Comparison of ENCODE assay signal across 12 mouse cellular contexts in genomic region chr2:17853500-17854011, GRCm38 (mm10).
A peak's percentile ranks its signal among the peaks of the same experiment; 100 is the strongest.
DNase-seq lines count a peak whose midpoint lies in the region; ATAC-seq and TF ChIP-seq lines count a peak whose summit lies in the region.
"Had no signal": no experiment of that assay in that cellular context is flagged by ENCODE, and none has a peak within 500 bp of the region (broad histone marks: within the 10 kb centered on the region; RNA-seq: fewer than 3 reads in every experiment).

No protein-coding gene starts in this region.

- 46% methylated on average over 11 of the region's 11 CpGs for WGBS in intestine, embryonic 14.5 days
- WGBS in intestine, embryonic 15.5 days: 54% methylated on average over 11 of the region's 11 CpGs
- WGBS in forebrain, embryonic 13.5 days: 22% methylated on average over 11 of the region's 11 CpGs
- 18% methylated on average over 11 of the region's 11 CpGs for WGBS in forebrain, postnatal 0 days
- WGBS in midbrain, embryonic 14.5 days: 28% methylated on average over 11 of the region's 11 CpGs

- peak overlapping the region; percentile 40 for H3K4me2 ChIP-seq in intestine, embryonic 14.5 days (ENCODE audit: low read length)
- H3K4me2 ChIP-seq in intestine, embryonic 15.5 days (replicated peaks): no peak overlapping the region
- H3K4me2 ChIP-seq in forebrain, embryonic 13.5 days: peak overlapping the region; percentile 45
- H3K4me2 ChIP-seq in forebrain, postnatal 0 days (ENCODE audit: low read depth): no peak overlapping the region; the same call in 1 of the 2 replicates
- peak overlapping the region; percentile 47 for H3K4me2 ChIP-seq in midbrain, embryonic 14.5 days (ENCODE audit: low read length)

- peaks cover 11% of the 10 kb centered on the region; the same call in 1 of the 2 replicates for H3K4me1 ChIP-seq in intestine, embryonic 14.5 days (replicated peaks; ENCODE audit: control insufficient read depth, insufficient read depth, low read length)
- H3K4me1 ChIP-seq in intestine, embryonic 15.5 days (replicated peaks): 0 out of 2 replicates have a peak, but pooled peaks cover 3% of the 10 kb centered on the region
- H3K4me1 ChIP-seq in forebrain, embryonic 13.5 days: peaks cover 28% of the 10 kb centered on the region
- no peaks in the 10 kb centered on the region for H3K4me1 ChIP-seq in forebrain, postnatal 0 days (ENCODE audit: insufficient read depth)
- H3K4me1 ChIP-seq in midbrain, embryonic 14.5 days (ENCODE audit: control insufficient read depth, insufficient read depth, low read length): peaks cover 11% of the 10 kb centered on the region

- no peaks in the 10 kb centered on the region for H3K36me3 ChIP-seq in intestine, embryonic 14.5 days (ENCODE audit: control insufficient read depth, insufficient read depth, low read length)
- H3K36me3 ChIP-seq in intestine, embryonic 15.5 days: no peaks in the 10 kb centered on the region
- no peaks in the 10 kb centered on the region for H3K36me3 ChIP-seq in forebrain, embryonic 13.5 days (ENCODE audit: poor library complexity, severe bottlenecking)
- H3K36me3 ChIP-seq in forebrain, postnatal 0 days (ENCODE audit: insufficient read depth): no peaks in the 10 kb centered on the region
- no peaks in the 10 kb centered on the region for H3K36me3 ChIP-seq in midbrain, embryonic 14.5 days (ENCODE audit: control insufficient read depth, insufficient read depth, low read length)

- DNase-seq in intestine, embryonic 14.5 days (ENCODE audit: low spot score): no peak
- peak; percentile 36 for DNase-seq in forebrain, postnatal 0 days
- DNase-seq in midbrain, embryonic 14.5 days: peak; percentile 43
- DNase-seq in cerebellum, adult 9-11 months: no peak
- DNase-seq: cerebellum, postnatal 10 days; gastrocnemius, postnatal 25 days; kidney, postnatal 25 days; lung, postnatal 14 days; right cerebral cortex, postnatal 14 days had no signal

- H3K9me3 ChIP-seq in intestine, embryonic 14.5 days (ENCODE audit: control insufficient read depth, low read length): no peaks in the 10 kb centered on the region
- H3K9me3 ChIP-seq in intestine, embryonic 15.5 days: no peaks in the 10 kb centered on the region
- no peaks in the 10 kb centered on the region for H3K9me3 ChIP-seq in forebrain, embryonic 13.5 days (replicated peaks)
- H3K9me3 ChIP-seq in forebrain, postnatal 0 days (ENCODE audit: low read length): no peaks in the 10 kb centered on the region
- no peaks in the 10 kb centered on the region for H3K9me3 ChIP-seq in midbrain, embryonic 14.5 days (ENCODE audit: control insufficient read depth, low read length)

- H3K27ac ChIP-seq in intestine, embryonic 14.5 days (ENCODE audit: low read depth): no peak overlapping the region
- H3K27ac ChIP-seq in intestine, embryonic 15.5 days: no peak overlapping the region
- H3K27ac ChIP-seq in forebrain, embryonic 13.5 days: no peak overlapping the region
- no peak overlapping the region for H3K27ac ChIP-seq in forebrain, postnatal 0 days (ENCODE audit: low read depth, low read length)
- no peak overlapping the region for H3K27ac ChIP-seq in midbrain, embryonic 14.5 days (replicated peaks; ENCODE audit: low read depth, low read length)

- no peak for ATAC-seq in intestine, embryonic 14.5 days (replicated peaks; ENCODE audit: low FRiP score, low TSS enrichment, low read depth)
- no peak for ATAC-seq in intestine, embryonic 15.5 days
- peak; percentile 78 for ATAC-seq in forebrain, embryonic 13.5 days
- peak; percentile 85 for ATAC-seq in forebrain, postnatal 0 days
- ATAC-seq in midbrain, embryonic 14.5 days (ENCODE audit: low FRiP score, low TSS enrichment): peak; percentile 32; the same call in 1 of the 2 replicates
- no peak for ATAC-seq in CD4-positive, CD25-positive, alpha-beta regulatory T cell, adult 4 months

- H3K27me3 ChIP-seq in intestine, embryonic 14.5 days (replicated peaks; ENCODE audit: control insufficient read depth, insufficient read depth, low read length): no peaks in the 10 kb centered on the region
- H3K27me3 ChIP-seq in intestine, embryonic 15.5 days (replicated peaks): no peaks in the 10 kb centered on the region
- no peaks in the 10 kb centered on the region for H3K27me3 ChIP-seq in forebrain, embryonic 13.5 days
- H3K27me3 ChIP-seq in forebrain, postnatal 0 days (ENCODE audit: insufficient read depth, low read length): no peaks in the 10 kb centered on the region
- H3K27me3 ChIP-seq in midbrain, embryonic 14.5 days (ENCODE audit: control insufficient read depth, insufficient read depth, low read length): no peaks in the 10 kb centered on the region

- H3K4me3 ChIP-seq in intestine, embryonic 14.5 days (ENCODE audit: low read depth, low read length): no peak overlapping the region
- no peak overlapping the region for H3K4me3 ChIP-seq in intestine, embryonic 15.5 days (replicated peaks)
- no peak overlapping the region for H3K4me3 ChIP-seq in forebrain, embryonic 13.5 days
- no peak overlapping the region for H3K4me3 ChIP-seq in forebrain, postnatal 0 days (ENCODE audit: low read depth, low read length)
- no peak overlapping the region; the same call in 1 of the 2 replicates for H3K4me3 ChIP-seq in midbrain, embryonic 14.5 days (replicated peaks; ENCODE audit: low read depth, low read length)

- no peak overlapping the region for H3K9ac ChIP-seq in intestine, embryonic 14.5 days (ENCODE audit: low read length)
- H3K9ac ChIP-seq in intestine, embryonic 15.5 days: no peak overlapping the region
- no peak overlapping the region for H3K9ac ChIP-seq in forebrain, embryonic 13.5 days
- H3K9ac ChIP-seq in forebrain, postnatal 0 days: no peak overlapping the region
- no peak overlapping the region; the same call in 1 of the 2 replicates for H3K9ac ChIP-seq in midbrain, embryonic 14.5 days (replicated peaks; ENCODE audit: low read length)

- TF ChIP-seq CTCF in forebrain, postnatal 0 days (IDR thresholded peaks at IDR 0.05; ENCODE audit: low read depth): no peak

Comparison
In these comparisons a context has a peak if more than half of its experiments do, and no peak if none do; other contexts are left out.
1. H3K4me2 ChIP-seq: peak in intestine, embryonic 14.5 days (single experiment), forebrain, embryonic 13.5 days (single experiment) and midbrain, embryonic 14.5 days (single experiment); none in intestine, embryonic 15.5 days (single experiment) and forebrain, postnatal 0 days (single experiment).
2. ATAC-seq: peak in forebrain, embryonic 13.5 days (single experiment), forebrain, postnatal 0 days (single experiment) and midbrain, embryonic 14.5 days (single experiment); none in intestine, embryonic 14.5 days (single experiment), intestine, embryonic 15.5 days (single experiment) and CD4-positive, CD25-positive, alpha-beta regulatory T cell, adult 4 months (single experiment).
3. DNase-seq: peak in forebrain, postnatal 0 days (single experiment) and midbrain, embryonic 14.5 days (single experiment); none in intestine, embryonic 14.5 days (single experiment) and cerebellum, adult 9-11 months (single experiment).